Mouse (Mus musculus) thymus, postnatal 25 days (tissue): ENCODE measurements around the gene Crebrf.

ENCODE experiments used
- DNase-seq: peaks from one replicate; pipeline ENCODE4 v3.0.0; 2022

Crebrf gene

DNA sequence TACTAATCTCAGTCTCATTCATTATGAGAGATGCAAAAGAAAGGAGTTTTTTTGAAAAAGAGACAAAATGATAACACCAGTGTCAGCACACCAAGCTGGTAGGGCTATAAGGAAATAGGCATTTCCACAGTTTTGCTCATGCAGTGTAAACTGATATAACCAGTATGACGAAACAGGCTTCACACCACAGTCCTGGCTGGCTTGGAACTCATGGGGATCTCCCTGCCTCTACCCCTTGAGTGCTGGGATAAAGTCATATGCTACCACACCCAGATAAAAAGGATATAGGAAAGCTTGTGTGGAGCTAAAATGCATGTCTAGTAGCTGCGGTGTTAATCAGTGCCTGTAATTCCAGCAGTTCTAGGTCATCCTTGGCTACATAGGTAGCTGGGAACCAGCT is 64.0 kb downstream of the Crebrf start:
- DNase-seq: no peak

DNA sequence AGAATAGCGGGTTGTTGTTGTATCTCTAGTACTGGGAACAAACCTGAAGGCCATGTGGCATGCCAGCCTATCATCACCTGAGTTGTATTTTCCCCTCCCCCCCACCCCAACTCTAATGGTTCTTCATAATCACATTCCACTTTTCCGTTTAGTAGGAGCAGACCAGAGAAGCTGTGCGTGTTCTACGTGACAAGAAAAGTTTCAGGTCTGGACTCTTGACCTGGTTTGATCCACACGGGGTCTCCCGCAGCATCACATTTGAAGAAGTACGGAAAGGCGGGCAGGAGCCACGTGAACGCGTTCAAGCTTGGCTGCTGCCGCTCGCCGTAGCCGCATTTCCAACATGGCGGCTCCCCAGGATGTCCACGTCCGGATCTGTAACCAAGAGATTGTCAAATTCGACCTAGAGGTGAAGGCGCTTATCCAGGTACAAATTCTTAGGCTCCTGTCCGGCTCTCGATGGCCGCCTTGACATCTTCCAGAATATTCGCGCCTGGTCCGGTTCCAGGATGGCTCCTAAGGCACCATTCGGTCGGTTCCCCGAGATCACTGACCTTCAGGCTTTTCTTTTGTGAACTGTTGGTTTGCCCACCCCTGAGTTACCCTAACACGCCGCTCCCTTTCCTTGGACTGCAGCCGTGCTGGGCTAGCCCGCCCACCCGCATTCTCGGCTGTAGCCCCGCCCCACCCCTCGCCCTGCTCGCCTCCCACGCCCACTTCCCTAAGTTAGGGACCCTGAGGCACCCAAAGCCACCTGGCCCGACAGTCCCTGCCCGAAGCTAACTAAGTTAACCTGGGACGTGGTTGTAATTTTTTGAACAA is 65.5 kb downstream of the Crebrf start, which contains the start of gene Bnip1:
Gene Bnip1 (plus strand): TSS at position 317 of the 822 bp plus-strand sequence.
- peak; percentile 79 for DNase-seq

DNA sequence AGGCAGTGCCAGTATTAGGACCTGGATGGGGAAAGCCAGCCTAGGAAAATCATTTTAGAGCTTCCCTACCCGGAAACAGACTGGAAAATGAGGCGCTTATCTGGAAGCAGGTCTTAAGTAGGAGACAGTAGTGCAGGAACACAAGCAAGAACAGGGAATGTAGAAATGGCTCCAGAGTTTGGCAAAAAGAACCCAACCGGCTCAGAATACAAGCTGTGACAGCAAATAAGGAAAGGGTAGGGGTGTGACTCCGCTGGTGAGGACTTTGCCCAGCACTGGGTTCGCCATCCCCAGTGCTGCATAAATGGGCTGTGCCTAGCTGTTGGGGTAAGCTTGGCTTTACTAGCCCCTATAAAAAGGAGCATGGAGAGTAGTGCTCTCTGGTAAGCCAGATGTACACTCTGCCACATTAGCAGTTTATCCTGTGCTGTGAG is 66.2 kb downstream of the Crebrf start:
- DNase-seq: no peak

DNA sequence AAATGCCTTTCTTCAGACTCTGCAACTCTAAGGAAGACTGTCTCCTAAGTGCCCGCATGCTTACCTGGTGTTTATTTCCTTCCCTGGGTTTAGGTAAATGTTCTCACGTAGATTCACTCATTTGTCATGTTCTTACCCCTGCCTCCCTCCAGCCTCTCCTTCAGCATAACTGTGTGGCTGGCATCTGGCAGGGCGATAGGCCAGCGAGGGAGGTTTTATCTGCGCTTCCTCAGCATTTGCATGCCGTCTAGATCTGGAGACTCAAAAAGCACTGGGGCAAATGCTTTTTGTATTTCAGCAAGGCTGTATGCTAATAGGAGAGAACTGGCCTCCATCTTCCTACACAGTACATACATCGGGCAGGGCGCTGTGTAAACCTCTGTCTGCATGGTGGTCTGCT is 69.1 kb downstream of the Crebrf start:
- no peak for DNase-seq

DNA sequence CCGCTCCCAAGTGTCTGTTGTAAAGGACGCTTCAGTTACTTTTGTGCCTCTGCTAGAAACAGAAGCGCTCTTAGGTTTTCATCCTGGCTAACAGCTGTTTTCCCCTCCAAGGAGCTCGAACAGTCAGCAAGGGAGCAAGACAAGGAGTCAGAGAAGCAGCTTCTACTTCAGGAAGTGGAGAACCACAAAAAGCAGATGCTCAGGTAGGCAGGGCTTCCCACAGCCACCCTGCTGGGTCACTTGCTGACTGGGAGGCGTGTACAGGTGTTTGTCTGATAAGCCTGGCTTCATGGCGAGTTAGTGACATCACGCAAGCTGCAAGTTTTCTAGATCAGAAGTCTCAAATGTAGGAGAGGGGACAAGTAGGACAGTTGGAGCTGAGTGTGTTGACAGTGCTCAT is 71.1 kb downstream of the Crebrf start:
- DNase-seq: peak; percentile 52

DNA sequence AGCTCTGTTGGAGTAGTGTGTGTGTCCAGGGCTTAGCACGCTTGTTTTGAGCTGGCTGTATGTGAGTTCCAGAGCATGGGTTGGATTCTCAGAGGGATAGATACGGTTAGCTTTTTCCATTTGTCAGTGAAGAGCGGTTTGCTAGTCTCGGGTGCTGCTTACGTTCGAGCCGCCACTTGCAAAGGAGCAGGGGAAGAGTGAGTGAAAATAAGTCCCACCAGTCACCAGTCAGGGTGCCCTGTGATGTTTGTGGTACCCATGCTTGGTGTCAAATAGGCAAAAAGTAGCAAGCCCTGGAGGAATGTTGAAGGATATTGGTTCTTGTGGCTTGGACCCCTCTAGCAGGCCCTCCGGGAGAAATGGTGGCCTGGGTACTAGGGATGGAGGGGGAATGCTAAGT is 73.5 kb downstream of the Crebrf start:
- DNase-seq: no peak

DNA sequence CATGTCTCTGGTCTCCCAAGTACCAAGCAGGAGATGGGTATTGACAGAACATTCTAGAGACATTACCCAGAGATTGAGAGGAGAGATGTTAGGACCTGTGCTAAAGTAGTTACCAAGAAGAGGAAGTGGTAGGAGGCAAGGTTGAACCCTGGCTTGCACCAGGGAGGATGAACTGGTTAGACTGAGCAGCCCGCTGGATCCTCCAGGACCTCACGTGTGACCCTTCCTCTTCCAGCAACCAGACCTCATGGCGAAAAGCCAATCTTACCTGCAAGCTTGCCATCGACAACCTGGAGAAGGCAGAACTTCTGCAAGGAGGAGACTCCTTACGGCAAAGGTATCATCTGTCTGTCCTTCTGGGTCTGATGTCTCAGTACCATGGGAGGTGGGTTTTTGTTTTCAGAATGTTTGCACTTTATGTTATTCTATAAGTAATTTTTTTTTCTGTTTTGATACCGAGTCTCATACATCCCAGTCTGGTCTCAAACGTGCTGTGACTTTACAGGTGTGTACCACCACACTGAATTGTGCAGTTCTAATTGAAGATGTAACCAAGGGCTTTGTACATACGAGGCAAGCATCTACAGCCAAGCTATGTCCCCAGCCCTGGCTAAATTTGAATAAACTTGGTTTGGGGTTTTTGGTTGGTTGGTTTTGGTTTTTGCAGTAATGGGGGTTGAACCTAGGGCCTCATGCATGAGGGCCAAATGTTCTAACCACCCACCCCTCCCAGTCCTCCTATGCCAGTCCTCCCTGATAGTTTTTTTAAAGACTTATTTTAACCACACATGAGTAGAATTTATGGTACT is 74.2 kb downstream of the Crebrf start:
- DNase-seq: no peak

DNA sequence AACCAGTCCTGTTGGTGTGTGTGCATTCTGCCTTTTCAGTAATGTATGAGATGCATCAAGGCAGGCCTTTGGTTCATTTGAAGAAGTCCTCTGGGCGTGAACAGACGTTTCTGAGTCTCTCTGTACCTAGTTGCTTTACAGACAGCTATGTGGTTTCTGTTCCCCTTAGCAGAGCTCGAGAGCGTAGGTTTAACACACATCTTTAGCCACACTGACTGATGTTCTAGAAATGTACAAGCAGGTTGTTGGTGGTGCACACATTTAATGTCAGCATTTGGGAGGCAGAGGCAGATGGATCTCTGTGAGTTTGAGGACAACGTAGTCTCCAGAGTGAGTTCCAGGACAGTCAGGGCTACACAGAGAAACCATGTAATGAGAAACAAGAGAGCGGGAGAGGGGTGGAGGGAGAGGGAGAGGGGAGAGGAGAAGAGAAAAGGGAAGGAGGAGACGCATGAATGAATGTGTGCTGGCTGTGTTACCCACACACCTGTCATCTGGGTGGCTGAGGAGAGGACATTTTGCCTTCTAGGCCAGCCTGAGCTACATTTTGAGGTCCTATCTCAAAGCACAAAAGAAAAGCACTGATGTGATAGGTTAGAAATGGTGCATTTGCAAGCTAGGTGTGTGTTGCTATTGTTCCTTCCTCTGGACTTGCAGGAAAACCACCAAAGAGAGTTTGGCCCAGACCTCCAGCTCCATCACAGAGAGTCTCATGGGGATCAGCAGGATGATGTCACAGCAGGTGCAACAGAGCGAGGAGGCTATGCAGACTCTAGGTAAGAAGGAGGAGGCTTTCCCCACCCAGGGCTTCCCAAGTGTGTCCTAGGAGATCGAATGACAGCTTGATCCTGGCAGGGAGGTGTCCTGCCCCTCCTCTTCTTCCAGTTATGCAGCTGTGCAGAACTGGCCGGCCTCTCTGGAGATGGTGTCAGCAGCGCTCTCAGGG is 75.1 kb downstream of the Crebrf start:
- DNase-seq: no peak

DNA sequence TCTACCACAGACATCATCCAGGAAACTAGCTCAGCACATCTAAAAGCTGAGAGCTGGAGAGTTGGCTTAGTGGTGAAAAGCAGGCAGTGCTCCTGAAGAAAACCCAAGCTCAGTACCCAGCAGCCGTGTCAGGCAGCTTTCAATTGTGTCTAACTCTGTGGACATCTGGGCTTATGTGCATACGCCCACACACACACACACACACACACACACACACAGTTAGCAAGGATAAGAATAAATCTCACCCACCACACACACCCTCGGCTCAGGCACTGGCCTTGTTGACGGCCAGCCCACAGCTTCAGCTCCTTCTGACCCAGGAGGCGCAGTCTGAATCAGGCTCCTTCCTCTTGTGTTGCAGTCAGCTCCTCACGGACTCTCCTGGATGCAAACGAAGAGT is 76.1 kb downstream of the Crebrf start:
- DNase-seq: no peak

DNA sequence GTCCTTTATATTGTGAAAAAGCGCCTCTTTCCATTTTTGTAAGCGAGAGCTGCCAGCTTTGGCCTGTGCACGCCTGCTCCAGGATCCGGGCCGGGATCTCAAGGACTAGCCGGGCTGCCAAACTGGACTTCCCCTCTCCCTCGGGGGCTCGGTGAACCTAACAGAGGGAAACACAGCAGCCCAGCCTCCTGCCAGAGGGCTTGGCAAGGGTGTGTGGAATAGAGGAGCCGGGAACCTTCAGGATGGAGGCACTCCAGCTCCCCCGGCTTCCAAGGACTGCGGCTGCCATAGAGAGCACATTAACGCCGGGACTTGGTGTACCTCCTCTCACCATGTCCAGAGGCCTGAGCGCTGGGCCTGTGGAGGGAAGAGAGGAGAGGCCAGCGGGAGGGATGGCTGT is 76.6 kb downstream of the Crebrf start:
- no peak for DNase-seq

DNA sequence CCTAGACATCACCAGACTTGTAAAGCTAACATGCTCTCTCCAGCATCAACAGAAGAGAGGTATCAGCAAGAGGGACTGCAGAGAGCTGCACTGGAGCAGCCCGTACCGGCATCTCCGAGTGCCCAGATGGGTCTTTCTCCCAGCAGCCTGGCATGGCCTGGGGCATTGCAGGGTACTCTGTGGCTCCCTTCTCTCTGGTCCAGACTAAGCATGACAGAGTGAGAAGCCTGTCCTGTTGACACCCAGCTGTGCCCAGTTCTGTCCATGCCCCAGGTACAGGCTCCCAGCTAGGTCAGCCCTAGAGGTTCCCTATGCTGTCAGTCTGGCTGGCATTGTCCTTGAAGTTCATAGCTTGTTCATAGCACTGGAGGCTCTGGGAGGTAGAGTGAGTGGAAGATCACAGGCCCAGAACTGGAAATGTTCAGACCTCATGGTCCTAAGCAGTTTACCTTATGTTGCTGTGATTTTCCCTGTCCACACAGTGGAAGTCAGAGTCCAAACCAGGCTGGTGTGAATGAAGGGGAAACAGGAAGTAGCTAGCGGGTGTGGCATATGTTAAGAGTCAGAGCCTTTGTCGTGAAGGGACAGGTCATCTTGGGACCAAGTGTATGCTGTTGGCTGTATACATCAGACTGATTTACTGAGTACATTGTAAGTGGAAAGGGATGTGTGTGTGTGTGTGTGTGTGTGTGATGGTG is 77.8 kb downstream of the Crebrf start:
- no peak for DNase-seq

DNA sequence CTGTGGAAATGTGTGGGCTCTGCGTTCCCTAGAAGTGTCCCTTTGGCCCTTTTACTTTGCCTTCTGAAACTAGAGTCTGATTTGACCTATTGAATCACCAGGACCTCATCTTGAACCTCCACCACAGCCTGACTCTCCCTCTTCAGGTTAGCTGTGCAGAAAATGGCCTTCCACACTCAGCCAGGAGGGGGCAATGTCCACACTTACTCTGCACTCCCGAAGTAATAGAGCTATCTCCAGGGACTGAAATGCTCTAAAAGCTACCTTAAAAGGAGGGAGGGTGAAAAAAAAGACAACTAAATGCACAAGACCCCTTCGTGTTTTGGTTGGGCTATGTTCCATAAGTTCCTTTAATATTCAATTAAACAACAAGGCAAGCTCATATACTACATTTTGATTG is 79.3 kb downstream of the Crebrf start:
- DNase-seq: peak; percentile 47

DNA sequence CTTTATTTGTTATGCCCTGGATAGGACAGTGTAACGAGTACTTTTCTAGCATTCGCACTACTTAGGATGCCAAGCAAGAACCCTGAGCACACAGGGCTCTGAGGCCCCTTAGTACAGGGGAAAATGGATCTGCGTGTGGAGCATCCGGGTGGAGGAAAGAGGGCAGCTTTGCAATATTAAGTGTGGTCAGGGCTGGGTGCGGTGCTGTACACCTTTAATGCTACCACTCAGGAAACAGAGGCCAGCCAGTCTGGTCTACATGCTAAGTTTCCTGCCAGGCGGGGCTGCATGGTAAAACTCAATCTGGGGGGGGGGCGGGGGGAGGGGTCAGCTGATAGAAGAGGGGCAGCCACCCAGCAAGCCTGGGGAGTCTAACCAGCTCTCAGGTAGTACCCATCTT is 79.9 kb downstream of the Crebrf start:
- no peak for DNase-seq

DNA sequence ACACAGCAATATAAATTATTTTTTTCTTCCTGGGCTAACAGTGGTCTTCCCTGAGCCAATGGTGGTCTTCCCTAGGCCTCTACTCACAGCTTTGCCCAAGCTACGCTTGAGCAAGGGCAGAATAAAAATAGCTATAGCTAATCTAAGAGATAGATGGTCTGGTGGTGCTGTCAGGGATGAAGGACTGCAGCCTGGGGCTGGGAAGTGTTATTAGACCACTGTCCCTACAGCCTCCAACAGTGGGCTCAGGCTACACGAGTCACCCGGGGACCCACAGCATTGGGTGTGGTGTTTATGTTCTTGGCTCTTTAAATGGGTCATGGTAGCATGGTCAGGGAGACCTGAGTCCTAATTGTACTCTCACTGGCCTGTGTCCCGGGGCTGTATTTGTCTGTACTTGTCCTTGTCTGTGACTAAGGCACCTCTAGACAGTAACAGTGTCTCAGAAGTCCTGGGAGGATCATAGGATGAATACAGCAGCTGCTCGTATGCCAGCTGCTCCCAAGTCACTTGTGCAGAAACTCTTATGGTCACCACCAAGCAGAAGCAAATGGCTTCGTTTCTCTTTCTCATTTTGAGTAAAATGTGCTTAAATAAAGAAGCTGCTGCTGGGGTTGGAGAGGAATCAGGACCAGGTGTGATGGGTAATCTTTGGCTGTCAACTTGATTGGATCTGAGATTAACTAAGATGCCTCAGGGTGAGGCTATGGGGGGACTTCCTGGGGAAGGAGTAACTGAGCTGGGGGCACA is 82.1 kb downstream of the Crebrf start:
- DNase-seq: no peak

DNA sequence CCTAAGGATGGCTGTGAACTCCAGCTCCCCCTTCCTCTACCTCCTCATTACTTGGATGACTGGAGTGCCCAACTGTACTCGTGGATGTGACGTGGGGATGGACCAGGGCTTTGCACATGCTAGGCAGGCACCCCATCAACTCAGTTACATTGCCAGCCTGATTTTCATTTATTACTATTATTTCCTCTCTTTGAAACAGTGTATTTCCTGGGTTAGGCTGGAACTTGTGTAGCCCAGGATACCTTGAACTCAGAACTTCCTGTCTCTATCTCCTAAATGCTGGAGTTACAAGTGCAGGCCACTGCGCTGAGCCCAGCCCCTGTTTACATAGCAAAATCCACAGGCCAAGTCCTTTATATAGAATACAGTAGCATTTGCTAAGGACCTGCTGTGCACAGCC is 87.4 kb downstream of the Crebrf start:
- no peak for DNase-seq

DNA sequence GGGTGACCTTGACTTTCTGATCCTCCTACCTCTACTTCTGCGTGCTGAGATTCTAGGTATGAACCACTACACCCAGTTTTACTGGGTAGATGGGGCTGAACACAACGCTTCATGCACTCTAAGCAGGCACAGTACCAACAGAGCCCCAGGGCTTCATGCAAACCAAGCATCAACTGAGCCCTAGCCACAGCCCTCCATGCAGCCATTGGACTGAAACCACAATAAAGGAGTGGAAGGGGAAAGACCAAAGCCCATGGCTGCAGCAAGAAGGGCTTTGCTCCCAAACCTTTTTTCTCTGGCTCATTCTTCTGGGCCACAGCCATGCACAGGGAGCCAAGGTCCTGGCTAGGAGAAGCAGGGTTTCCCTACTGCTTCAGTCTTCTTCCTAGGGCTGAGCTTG is 97.2 kb downstream of the Crebrf start:
- no peak for DNase-seq

DNA sequence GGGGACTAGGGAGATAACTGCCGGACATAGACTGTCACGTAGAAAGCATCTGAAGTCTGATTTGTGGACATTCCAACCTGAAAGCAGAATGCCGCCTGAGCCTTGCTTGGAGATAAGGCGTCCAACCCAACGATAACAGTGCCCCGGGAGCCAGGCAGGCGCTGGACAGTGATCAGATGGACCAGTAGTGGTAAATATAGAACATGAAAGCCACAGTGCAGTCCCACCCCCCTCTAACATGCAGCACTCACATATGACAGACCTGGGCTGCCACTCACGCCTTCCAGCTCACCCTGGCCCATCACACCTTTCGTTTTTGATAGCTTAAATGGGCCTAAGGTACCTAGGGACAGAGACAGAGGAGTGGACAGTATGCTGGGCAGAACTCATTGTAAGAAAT is 98.0 kb downstream of the Crebrf start:
- no peak for DNase-seq

DNA sequence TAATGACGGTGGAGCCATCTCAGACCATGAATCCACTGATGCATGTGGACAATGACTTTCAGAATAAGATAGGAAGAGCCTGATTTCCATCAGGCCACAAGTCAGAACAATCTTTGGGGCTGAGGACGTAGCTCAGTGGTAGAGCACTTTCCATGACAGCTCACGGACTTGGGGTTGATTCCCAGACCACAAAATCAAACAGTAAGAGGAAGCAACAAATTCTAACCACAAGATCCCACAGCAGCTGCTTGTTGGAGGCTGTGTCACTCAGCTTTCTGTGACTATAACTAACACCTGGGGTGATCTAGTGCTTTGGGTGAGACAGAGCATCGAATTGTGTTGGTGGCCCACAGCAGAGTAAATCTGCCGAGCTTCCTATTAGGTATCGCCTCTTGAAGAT is 101.4 kb downstream of the Crebrf start:
- DNase-seq: no peak

DNA sequence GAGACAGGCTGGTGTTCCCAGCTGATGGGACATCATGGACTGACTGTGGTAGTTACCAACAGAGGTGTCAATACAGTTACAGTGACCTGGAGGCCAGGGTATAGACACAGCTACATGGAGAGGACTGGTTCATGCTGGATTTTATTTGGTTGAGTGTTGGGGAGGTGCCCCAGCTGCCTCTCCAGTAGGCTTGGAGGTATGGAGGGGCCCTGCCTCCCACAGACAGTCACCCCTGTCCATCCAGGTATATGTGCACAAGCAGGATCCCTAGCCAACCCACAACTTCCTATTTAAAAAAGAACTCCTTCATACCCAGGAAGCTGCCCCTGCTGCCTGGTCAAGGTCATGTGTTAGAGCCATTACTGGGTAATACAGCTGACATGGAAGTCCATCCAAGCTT is 102.3 kb downstream of the Crebrf start:
- DNase-seq: no peak

DNA sequence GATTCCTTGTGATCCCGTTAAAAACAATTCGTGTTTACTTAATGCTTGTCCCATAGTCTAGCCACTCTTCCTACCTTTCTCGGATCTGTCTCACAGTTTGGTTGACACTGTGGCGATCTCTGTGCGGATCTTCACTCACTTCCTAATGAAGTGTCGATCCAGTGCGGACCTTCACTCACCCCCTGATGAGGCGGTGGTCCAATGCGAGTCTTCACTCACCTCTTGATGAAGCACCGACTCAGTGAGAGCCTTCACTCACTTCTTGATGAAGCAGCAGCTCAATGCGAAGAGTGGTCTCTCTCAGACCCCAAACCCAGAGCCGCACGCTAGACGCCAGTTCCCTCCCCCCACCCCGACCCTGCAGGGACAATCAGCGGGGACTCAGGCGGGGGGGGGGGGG is 110.7 kb downstream of the Crebrf start:
- DNase-seq: no peak
